Mouse (Mus musculus): ENCODE measurements around the gene Esm1.
"Not testable (repeated sequence)": the region's sequence is repeated elsewhere in the genome, so short reads cannot be mapped to it uniquely, and the experiment has no call there.

Gene Esm1

DNA sequence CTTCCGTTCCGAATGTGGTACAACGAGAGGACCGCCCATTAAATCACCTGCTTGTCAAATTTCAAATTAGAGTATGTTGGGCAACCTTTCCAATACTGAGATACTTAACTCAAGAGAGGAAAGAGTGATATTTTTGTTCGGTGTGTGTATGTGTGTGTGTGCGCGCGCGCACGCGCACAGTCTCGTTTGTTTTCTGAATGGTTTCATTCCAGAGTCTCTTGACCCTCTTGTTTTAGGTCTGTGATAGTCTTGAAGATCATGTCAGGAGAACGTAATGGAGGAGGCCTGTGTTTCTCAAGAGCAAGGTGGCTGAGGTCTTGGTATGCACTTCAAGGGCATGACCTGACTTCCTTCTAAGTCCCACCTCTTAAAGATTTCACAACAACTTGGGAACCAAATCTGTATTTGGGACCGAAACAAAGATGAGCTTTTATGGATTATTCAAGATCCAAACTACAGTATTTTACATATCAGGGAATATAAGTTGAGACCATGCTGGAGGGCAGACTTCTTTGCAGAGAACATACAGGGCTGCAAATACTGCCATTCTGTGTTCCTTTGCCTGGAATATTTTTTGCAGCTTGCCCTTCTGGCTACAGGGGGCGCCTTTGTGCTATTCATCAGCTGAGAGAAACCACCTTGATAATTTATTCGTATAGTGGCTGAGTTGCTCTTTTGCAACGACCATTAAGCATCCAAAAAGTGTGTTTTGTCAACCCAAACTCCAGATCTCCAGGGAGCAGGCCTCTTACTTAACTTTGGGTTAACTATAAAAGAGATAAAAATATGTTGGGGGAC, 18.4 kb downstream of the Esm1 start:
- DNase-seq (ENCODE audit: low spot score): no peak

DNA sequence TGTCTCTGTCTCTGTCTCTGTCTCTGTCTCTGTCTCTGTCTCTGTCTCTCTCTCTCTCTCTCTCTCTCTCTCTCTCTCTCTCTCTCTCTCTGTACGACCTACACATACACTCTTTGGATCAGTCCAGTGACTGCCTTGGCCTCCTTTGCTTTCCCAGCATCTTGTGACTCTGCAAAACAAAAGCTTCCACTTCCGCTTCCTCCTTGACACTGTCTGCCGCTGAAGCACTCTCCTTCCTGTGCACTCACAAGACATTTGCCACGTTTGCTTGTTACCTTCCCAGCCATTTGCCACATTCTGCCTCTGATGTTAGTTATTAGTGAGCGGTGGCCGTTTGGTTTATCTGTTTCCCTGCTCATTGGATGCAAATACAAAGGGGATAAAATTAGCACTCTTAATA, 32.7 kb downstream of the Esm1 start:
- no peak for DNase-seq (ENCODE audit: low spot score)

DNA sequence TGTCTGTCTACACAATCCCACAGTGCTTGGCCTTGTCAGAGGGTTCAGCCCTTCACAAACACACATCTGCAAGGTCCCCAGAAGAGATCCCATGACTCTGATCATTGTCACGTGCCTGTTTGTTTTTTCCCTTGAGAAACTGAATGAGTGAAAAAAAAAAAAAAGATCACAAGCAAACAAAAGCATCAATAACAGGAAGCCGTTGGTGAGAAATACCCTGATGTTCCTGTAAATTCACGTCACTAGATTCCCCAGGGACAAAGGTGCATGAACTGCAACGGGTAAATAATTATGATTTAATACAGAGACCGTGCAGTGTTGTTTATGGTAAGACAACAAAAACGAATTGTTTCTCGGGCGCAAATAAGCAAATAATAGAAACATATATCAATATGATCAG, 35.6 kb downstream of the Esm1 start:
- no peak for DNase-seq (ENCODE audit: low spot score)

DNA sequence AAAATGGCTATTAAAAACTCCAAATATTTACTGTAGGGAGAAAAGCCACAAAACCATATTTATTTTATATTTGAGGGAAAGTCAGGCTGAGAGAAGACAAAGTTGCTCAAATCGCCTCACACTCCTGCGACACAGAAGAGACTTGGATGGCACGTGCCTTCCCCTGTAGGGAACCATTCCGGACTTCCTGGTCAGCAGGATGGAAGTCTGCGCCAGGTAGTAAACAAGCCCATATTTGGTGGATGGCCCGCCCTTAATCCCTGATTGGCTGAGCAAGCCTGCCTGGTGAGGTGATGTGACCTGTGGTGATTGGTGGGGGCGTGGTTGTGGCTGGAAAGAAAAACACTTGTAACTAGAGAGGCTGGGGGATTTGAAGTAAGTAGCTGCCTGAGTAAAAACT, 43.1 kb downstream of the Esm1 start:
- DNase-seq (ENCODE audit: low spot score): not testable (repeated sequence)

DNA sequence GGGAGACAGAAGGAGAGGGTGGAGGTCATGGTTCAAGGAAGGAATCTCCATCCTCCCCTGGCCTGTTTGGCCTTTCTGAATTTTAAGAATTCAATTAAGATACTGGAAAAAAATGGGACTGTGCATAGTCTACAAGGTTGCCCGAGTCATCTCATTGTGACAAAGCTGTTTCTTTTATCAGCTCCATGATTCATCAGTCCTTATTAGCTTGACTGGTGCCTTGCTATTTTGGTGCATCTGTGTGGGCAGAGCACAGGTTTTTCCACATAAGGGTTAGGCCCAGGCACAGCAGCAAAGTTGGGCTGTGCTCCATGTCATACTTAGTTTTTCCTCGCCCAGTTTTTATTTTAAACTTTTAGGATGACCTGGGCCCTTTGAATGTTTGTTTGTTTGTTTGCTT, 47.3 kb downstream of the Esm1 start:
- no peak for DNase-seq (ENCODE audit: low spot score)

DNA sequence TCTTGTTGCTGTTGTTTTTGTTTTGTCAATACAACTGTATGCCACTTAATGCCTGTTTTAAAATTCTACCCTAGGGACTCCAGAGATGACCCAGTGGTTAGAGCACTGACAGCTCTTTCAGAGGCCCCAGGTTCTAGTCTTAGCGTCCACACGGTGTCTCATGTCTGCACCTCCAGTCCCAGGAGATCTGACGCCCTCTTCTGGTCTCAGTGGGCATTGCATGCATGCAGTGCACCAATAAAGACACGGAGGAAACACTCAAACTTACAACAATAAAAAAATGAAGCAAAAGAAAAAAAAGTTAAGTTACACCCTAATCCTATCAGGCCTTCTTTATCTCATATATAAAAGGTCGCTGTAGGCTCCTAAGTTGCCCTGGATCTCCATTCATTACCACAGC, 47.7 kb downstream of the Esm1 start:
- no peak for DNase-seq (ENCODE audit: low spot score)

DNA sequence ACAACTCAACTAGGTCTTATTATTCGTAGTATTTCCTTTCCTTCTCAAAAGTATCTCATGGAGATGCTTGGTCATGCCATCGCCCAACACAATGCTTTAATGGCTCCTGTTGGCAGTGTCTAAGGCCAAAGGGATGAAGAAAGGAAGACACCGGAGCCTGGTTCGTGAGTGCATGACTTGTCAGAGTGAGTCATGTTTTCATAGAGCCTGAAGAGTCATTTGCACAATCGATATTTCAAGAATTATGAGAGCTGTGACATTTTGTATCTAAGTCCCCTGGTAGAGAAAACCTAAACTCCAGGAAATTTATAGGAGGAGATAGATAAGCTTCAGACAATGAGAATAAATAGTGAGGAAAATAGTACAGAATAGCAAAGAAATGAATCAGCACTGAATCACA, 49.8 kb downstream of the Esm1 start:
- no peak for DNase-seq (ENCODE audit: low spot score)

DNA sequence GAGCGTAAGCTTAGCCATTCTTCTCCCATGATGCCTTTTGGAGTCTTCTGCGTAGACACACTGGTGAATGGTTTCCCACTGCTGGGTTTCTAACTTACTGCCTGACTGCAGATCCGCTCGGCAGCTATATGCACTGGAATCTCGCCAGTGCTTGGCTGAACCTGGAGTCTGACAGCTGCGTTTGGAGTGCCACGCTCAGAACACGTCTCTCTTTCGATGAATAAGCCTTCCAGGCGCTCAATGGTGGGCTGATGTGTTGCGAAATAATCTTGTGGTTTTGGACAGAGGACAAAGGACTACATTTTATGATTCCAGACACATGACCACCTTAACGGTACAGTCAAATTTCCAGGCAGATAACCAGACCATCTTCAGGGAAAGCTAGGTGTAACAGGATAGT, 53.4 kb downstream of the Esm1 start:
- no peak for DNase-seq (ENCODE audit: low spot score)

DNA sequence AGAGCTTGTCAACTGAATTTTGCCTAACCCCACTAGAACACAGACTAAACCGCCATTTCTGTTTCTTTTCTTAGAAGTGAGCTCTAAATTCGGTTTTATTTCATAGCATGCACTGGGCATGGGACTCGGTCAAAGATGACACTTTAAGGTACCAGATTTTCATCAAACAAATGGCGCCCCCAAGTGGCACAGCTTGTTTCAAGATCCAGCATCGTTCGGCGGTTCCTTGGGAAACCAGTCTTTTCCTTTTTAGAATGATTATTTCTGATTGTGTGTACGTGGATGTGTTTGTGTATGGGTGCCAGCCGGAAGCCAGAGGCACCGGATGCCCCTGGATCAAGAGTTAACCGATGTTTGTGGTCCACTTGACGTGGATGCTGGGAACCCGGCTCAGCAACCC, 55.8 kb downstream of the Esm1 start:
- peak; percentile 24 for DNase-seq (ENCODE audit: low spot score)

DNA sequence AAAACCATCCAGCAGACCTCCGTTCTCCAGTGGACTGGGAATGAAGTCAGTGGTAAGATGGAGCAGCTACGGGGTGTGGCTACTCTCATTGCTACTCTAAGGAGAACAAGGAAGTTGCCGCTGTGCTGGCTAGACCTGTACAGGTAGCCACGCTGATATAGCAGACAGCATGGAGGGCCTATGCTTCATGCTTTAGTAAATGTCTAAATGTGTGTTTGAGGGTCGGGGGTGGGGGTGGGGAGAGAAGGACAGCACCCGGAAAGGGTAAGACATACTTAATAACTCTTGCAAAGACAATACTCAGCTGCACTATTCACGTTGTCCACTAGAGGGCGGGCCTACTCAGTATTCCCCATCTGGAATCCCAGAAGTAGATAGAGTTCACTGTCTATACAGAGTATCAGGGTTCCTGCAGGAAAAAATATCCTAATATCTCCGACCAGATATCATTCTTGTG, 57.1 kb downstream of the Esm1 start:
- peak; percentile 51 for DNase-seq (ENCODE audit: low spot score)

DNA sequence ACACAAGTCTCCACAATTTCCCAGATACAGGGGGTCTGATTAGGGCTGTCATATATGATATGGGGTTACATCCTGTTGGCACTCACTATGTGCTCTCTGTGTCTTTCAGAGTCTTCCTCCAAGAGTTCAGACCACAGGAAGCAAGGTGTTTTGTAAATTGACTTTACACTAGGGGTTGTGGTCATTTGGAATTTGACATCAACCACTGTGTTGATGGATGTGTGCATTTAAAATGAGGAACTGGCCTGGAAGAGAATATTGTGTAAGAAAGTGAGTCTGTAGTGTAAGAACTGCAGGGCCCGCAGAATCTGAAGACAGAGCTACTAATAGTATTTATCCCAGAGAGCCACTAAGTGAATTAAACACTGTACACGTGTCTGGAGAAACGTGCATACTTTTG, 57.7 kb downstream of the Esm1 start:
- DNase-seq (ENCODE audit: low spot score): no peak

Measured in ovary, postnatal 36 days (tissue).